Mouse (Mus musculus) MEL (cell line): ENCODE data around the gene Picalm.

ENCODE experiments used
- CHD1 ChIP-seq: IDR thresholded peaks from 2 replicates; pipeline ENCODE4 v1.6.1; 2012; ENCODE audit warnings: low read depth, mild to moderate bottlenecking, inconsistent platforms, low read length, improper control_type of control experiment
- CTCF ChIP-seq, 3 experiments: IDR thresholded peaks in 2 of 3; conservative IDR thresholded peaks in 1 of 3; 2 replicates each; pipeline ENCODE4 v1.5.1; 2011 to 2012; ENCODE audit warnings: low read length in 3 of 3, low read depth in 2 of 3, mild to moderate bottlenecking in 2 of 3, improper control_type of control experiment in 1 of 3, inconsistent platforms in 1 of 3, mixed read lengths in 1 of 3, moderate library complexity in 1 of 3; ENCODE audit not compliant: control insufficient read depth in 1 of 3, insufficient read depth in 1 of 3, poor library complexity in 1 of 3, severe bottlenecking in 1 of 3
- JUND ChIP-seq: IDR thresholded peaks from 2 replicates; pipeline ENCODE4 v1.6.1; 2011; ENCODE audit warnings: low read depth, mild to moderate bottlenecking, improper control_type of control experiment, low read length
- MAZ ChIP-seq: IDR thresholded peaks from 2 replicates; pipeline ENCODE4 v1.6.1; 2012; ENCODE audit warnings: low read depth, mild to moderate bottlenecking, inconsistent platforms, low read length, improper control_type of control experiment
- MYC ChIP-seq: IDR thresholded peaks from 2 replicates; pipeline ENCODE4 v1.6.1; 2011; ENCODE audit warnings: low read depth, mild to moderate bottlenecking, low read length, improper control_type of control experiment, moderate library complexity
- NRF1 ChIP-seq: IDR thresholded peaks from 2 replicates; pipeline ENCODE4 v1.6.1; 2014; ENCODE audit warnings: low read depth, mild to moderate bottlenecking, inconsistent platforms, low read length, improper control_type of control experiment, moderate library complexity; ENCODE audit not compliant: poor library complexity, insufficient read depth, severe bottlenecking
- POLR2A ChIP-seq, 2 experiments: IDR thresholded peaks; 2 replicates each; pipeline ENCODE4 v1.6.1; 2011 to 2012; ENCODE audit warnings: low read length in 2 of 2, mild to moderate bottlenecking in 2 of 2, control low read depth in 1 of 2, improper control_type of control experiment in 1 of 2, low read depth in 1 of 2, moderate library complexity in 1 of 2; ENCODE audit not compliant: control insufficient read depth in 1 of 2, insufficient read depth in 1 of 2, poor library complexity in 1 of 2
- SIN3A ChIP-seq: IDR thresholded peaks from 2 replicates; pipeline ENCODE4 v1.6.1; 2012; ENCODE audit warnings: low read length, improper control_type of control experiment, inconsistent platforms
- SMC3 ChIP-seq: IDR thresholded peaks from 2 replicates; pipeline ENCODE4 v1.6.1; 2011; ENCODE audit warnings: low read depth, low read length, improper control_type of control experiment

DNA sequence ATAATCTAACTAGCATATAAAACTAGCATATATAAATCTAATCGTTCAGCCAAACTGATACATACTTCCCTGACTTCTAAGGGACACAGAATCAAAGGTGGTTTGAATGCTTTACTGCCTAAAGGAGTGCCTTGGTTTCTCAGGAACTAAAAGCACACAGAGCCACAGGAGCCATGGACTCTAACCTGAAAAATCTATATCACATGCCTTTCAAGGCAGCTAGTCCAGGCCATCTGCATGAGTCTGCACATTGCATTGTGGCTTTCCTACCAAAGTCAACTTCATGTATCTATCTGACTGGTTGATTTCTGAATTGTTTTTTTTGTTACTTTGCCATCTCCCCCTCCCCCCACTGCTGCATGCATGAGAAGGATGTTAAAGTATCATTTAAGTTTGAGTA is 50.6 kb downstream of the Picalm start:
- TF ChIP-seq POLR2A (IDR thresholded peaks at IDR 0.05; ENCODE audit: control insufficient read depth in 1 of 2, insufficient read depth in 1 of 2, low read depth in 1 of 2, low read length in 2 of 2, poor library complexity in 1 of 2) (no peak), MAZ (no peak), CHD1 (no peak), CTCF (IDR thresholded peaks at IDR 0.05 in 2 of 3, conservative IDR thresholded peaks at IDR 0.05 in 1 of 3; ENCODE audit: control insufficient read depth in 1 of 3, insufficient read depth in 1 of 3, low read depth in 2 of 3, low read length in 3 of 3, poor library complexity in 1 of 3, severe bottlenecking in 1 of 3) (no peak), SMC3 (no peak), MYC (no peak), JUND (no peak), SIN3A (no peak), NRF1 (no peak)
